Mouse (Mus musculus): Measurements from ENCODE around the gene Fbxw9. TPM values are rescaled to one million over a fixed set of nuclear protein-coding genes. Genes with fewer than 3 reads are reported as not detected.

The Fbxw9 gene
- polyA plus RNA-seq (2017; shearing (Covaris generic)), result 4.1 TPM

GRCm38 (mm10) chr8:85059879-85060616 is at the start of gene Fbxw9:
Gene Fbxw9 (plus strand): TSS chr8:85060055.

GRCm38 (mm10) chr8:85014431-85014830 is 45.4 kb upstream of the Fbxw9 start, which contains the start of gene Best2:
Gene Best2 (minus strand): TSS chr8:85014531.

GRCm38 (mm10) chr8:85025098-85025932 is 34.5 kb upstream of the Fbxw9 start, which contains the start of gene Asna1:
Gene Asna1 (minus strand): TSS chr8:85025281.

GRCm38 (mm10) chr8:85026670-85027515 is 33.0 kb upstream of the Fbxw9 start, which contains the start of gene Trir:
Gene Trir (plus strand): TSS chr8:85026823.

GRCm38 (mm10) chr8:85036718-85037365 is 23.0 kb upstream of the Fbxw9 start, which contains the start of gene Tnpo2:
Gene Tnpo2 (plus strand): TSS chr8:85036915.

GRCm38 (mm10) chr8:85067982-85068381 is 8.1 kb downstream of the Fbxw9 start, which contains the start of gene Gm5741:
Gene Gm5741 (minus strand): TSS chr8:85067982.

GRCm38 (mm10) chr8:85071514-85072281 is 11.8 kb downstream of the Fbxw9 start, which contains the start of gene Dhps:
Gene Dhps (plus strand): TSS chr8:85071757.

GRCm38 (mm10) chr8:85080532-85081215 is 20.8 kb downstream of the Fbxw9 start, which contains the start of gene Wdr83os:
Gene Wdr83os (plus strand): TSS chr8:85080740.

GRCm38 (mm10) chr8:85081216-85081555 is 21.3 kb downstream of the Fbxw9 start, which contains the start of gene Wdr83:
Gene Wdr83 (minus strand): TSS chr8:85081306.

GRCm38 (mm10) chr8:85083108-85083813 is 23.4 kb downstream of the Fbxw9 start, which contains the start of gene Man2b1:
Gene Man2b1 (plus strand): TSS chr8:85083270.

Other genes starting within 250 kb of the Fbxw9 start
- gene Dand5, start 237.2 kb upstream of the Fbxw9 start, polyA plus RNA-seq (2017; shearing (Covaris generic)), result 1.7 TPM
- 25.6 TPM for gene Gadd45gip1, start 228.5 kb upstream of the Fbxw9 start, polyA plus RNA-seq (2017; shearing (Covaris generic))
- 153 TPM for gene Rad23a, start 219.4 kb upstream of the Fbxw9 start, polyA plus RNA-seq (2017; shearing (Covaris generic))
- 394 TPM for gene Calr, start 213.1 kb upstream of the Fbxw9 start, polyA plus RNA-seq (2017; shearing (Covaris generic))
- gene Farsa, start 203.1 kb upstream of the Fbxw9 start, polyA plus RNA-seq (2017; shearing (Covaris generic)), result 96.7 TPM
- gene Syce2, start 187.9 kb upstream of the Fbxw9 start, polyA plus RNA-seq (2017; shearing (Covaris generic)), result 3.5 TPM
- 25.9 TPM for gene Gcdh, start 166.1 kb upstream of the Fbxw9 start, polyA plus RNA-seq (2017; shearing (Covaris generic))
- 0.30 TPM for gene Klf1, start 158.1 kb upstream of the Fbxw9 start, polyA plus RNA-seq (2017; shearing (Covaris generic))
- gene Dnase2a, start 151.5 kb upstream of the Fbxw9 start, polyA plus RNA-seq (2017; shearing (Covaris generic)), result 4.9 TPM
- 0.39 TPM for gene Mast1, start 122.7 kb upstream of the Fbxw9 start, polyA plus RNA-seq (2017; shearing (Covaris generic))
- gene Rtbdn, start 113.1 kb upstream of the Fbxw9 start, polyA plus RNA-seq (2017; shearing (Covaris generic)), result not detected
- gene Gm49661, start 90.6 kb upstream of the Fbxw9 start, polyA plus RNA-seq (2017; shearing (Covaris generic)), result not detected
- gene Prdx2, start 90.5 kb upstream of the Fbxw9 start, polyA plus RNA-seq (2017; shearing (Covaris generic)), result 93.0 TPM
- gene Rnaseh2a, start 90.3 kb upstream of the Fbxw9 start, polyA plus RNA-seq (2017; shearing (Covaris generic)), result 63.4 TPM
- 2,774 TPM for gene Junb, start 81.3 kb upstream of the Fbxw9 start, polyA plus RNA-seq (2017; shearing (Covaris generic))
- 12.8 TPM for gene Hook2, start 69.5 kb upstream of the Fbxw9 start, polyA plus RNA-seq (2017; shearing (Covaris generic))
- not detected for gene Best2, start 45.5 kb upstream of the Fbxw9 start, polyA plus RNA-seq (2017; shearing (Covaris generic))
- gene Asna1, start 34.8 kb upstream of the Fbxw9 start, polyA plus RNA-seq (2017; shearing (Covaris generic)), result 22.6 TPM
- gene Trir, start 33.2 kb upstream of the Fbxw9 start, polyA plus RNA-seq (2017; shearing (Covaris generic)), result 180 TPM
- gene Tnpo2, start 23.1 kb upstream of the Fbxw9 start, polyA plus RNA-seq (2017; shearing (Covaris generic)), result 27.8 TPM
- gene Gm5741, start 7.9 kb downstream of the Fbxw9 start, polyA plus RNA-seq (2017; shearing (Covaris generic)), result not detected
- gene Dhps, start 11.7 kb downstream of the Fbxw9 start, polyA plus RNA-seq (2017; shearing (Covaris generic)), result 99.9 TPM
- 114 TPM for gene Wdr83os, start 20.7 kb downstream of the Fbxw9 start, polyA plus RNA-seq (2017; shearing (Covaris generic))
- 18.4 TPM for gene Wdr83, start 21.3 kb downstream of the Fbxw9 start, polyA plus RNA-seq (2017; shearing (Covaris generic))
- 109 TPM for gene Man2b1, start 23.2 kb downstream of the Fbxw9 start, polyA plus RNA-seq (2017; shearing (Covaris generic))
- not detected for gene Zfp791, start 63.0 kb downstream of the Fbxw9 start, polyA plus RNA-seq (2017; shearing (Covaris generic))
- not detected for gene Cks1brt, start 91.9 kb downstream of the Fbxw9 start, polyA plus RNA-seq (2017; shearing (Covaris generic))
- not detected for gene Olfr371, start 165.9 kb downstream of the Fbxw9 start, polyA plus RNA-seq (2017; shearing (Covaris generic))
- gene Orc6, start 239.6 kb downstream of the Fbxw9 start, polyA plus RNA-seq (2017; shearing (Covaris generic)), result 38.4 TPM
- gene Vps35, start 239.7 kb downstream of the Fbxw9 start, polyA plus RNA-seq (2017; shearing (Covaris generic)), result 83.2 TPM